Mouse (Mus musculus): ENCODE results near the gene Inhbc.

- TF ChIP-seq CTCF (IDR thresholded peaks at IDR 0.05; ENCODE audit: low read depth) = no peak
- TF ChIP-seq EP300 (optimal IDR thresholded peaks at IDR 0.05) = no peak
These were observed 35.0 kb downstream of the Inhbc start for GRCm38 (mm10) chr10:127335271-127335670.
